Mouse (Mus musculus) Patski (cell line): Measurements from ENCODE around the gene Bag6. TPM values are rescaled to one million over a fixed set of nuclear protein-coding genes. Genes with fewer than 3 reads are reported as not detected.
"Not testable (repeated sequence)": the region's sequence is repeated elsewhere in the genome, so short reads cannot be mapped to it uniquely, and the experiment has no call there.

Source experiments
- ATAC-seq: fragments of 100-300 bp; one replicate; pipeline ENCODE4 v1.8.0; 2021
- CTCF ChIA-PET: fragments of 350-600 bp; sonication (Branson Sonifier 250); formaldehyde crosslinking; loops from one replicate; lab custom pipeline; 2022; ENCODE audit warnings: inconsistent platforms; lab: Charles Lee
- POLR2A ChIA-PET: fragments of 350-600 bp; sonication (Branson Sonifier 250); formaldehyde crosslinking; loops from one replicate; lab custom pipeline; 2022; ENCODE audit warnings: antibody characterized with exemption, inconsistent platforms; lab: Charles Lee
- DNase-seq: peaks from one replicate; pipeline ENCODE4 v3.0.0-alpha.2; 2011; ENCODE audit warnings: low read depth, low spot score
- H3K27me3 ChIP-seq: fragments of 371-371 bp; one replicate; pipeline ENCODE4 v1.5.1; 2021
- CTCF ChIP-seq: fragments of 100-300 bp; IDR thresholded peaks from one replicate; pipeline ENCODE4 v1.5.1; 2021
- in situ Hi-C: fragments of 300-500 bp; cut with MboI; formaldehyde crosslinking; loops from 3 replicates; pipeline ENCODE4 v1.11.1; 2018; ENCODE audit warnings: low pct_unique_long_range_greater_than_20kb, mixed read lengths
- polyA plus RNA-seq: library from polyadenylated mRNA; unstranded; gene quantifications from one replicate; pipeline ENCODE4 v1.2.3, GENCODE M21; 2021

Bag6 gene
- polyA plus RNA-seq, 1 experiment from 2014 or later = 283 TPM

DNA sequence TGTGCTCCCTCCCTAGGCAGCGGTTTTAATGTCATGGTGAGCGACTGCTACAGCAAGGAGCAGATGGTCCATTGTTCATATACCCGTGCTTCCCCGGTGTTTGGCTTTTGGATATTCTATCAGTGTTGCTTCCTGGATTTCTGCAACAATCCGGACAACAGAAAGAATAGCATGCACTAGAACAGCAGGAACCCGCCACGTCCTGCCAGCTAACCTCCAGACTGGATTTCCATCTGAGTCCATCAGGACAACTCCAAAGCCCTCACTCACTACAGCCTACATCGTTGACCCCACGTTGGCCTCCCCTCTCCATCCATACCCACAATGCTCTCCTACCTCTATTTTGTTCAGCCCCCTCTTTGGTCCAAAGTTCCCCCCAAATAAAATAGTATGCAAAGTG is 23.2 kb upstream of the Bag6 start:
- ATAC-seq (no peak), DNase-seq (no peak)
- POLR2A ChIA-PET = interaction anchor here (1.4 kb wide), 1 partner anchor 9 kb away, joined by 3 read pairs; the partner anchor contains the start of gene Gpank1
- CTCF ChIA-PET = no interaction called here
- no peaks in the 10 kb centered on the region for H3K27me3 ChIP-seq
- in situ Hi-C loops = loop anchor here (5.0 kb wide), 1 partner anchor 89 kb away; no protein-coding TSS in a partner anchor
- TF ChIP-seq CTCF = no peak

DNA sequence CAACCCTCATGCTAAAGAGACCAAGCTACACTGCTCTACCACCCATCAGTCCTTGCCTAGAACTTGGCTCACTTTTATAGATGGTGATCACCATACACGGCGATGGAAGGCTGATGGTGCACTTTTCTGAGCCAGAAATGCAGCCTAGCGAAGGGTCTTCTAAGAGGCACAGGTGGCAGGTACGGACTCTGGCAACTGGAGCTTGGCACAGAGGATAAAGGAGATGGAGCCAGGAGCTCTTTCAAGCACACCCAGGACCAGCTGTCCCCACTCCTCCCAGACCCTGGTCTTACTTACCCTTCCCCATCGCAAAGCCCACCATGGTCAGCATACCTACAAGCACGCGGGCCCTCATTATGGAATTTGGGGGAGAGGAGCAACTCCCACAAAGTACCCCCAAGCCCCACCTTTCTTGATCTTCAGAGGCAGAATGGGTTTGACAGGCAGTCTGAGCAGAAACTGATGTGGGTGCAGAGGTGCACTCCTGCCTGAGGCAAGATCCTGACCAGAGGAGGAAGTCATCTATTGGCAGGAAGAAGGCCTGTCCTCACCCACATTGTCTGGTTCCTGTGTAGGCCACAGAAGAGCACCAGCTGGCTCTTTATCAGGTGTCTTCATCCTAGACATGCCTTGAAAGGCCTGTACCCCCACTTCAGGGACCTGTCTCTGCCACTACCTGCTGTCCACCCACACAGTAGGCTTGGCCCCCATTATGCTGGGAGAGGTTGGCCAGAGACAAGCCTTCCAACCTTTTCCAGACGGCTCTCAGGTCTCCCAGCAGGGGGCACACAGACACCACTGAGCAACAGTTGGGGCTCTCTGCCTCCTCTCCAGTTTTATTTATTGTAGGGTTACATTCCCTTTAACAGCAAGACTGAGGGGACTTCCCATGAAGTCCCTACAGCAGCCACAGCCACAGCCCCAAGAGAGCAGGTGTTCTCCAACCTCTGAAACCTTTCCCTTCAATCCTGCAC is 19.6 kb upstream of the Bag6 start, which contains the start of gene Ly6g5b:
Ly6g5b (minus strand) TSS at position 383 of the 974 bp plus-strand sequence.
- no peak for TF ChIP-seq CTCF
- no peak for DNase-seq
- in situ Hi-C loops = no loop called here
- CTCF ChIA-PET = interaction anchor here (2.1 kb wide), 1 partner anchor 11 kb away, joined by 4 read pairs; the partner anchor contains the start of gene D17H6S53E
- no peaks in the 10 kb centered on the region for H3K27me3 ChIP-seq
- ATAC-seq = no peak
- POLR2A ChIA-PET = no interaction called here

DNA sequence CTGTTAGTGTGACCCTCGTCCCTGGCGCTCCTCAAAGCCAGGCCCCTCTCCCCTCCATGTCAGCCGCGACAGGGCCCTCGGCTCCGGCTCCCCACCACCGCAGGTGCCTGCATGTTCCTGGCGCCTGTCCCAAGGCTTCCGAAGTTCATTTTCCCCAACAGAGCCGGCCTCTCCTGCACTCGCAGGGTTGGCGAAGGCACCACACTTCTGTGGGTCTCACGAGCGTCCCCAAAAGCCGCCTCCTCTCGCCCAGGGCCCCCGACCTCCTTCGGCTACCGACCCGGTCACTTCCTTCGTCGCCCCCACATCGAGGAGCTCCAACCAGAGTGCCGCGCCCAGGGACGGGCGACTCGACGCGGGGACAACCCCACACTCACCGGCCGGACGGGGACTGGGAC is 14.2 kb upstream of the Bag6 start:
- in situ Hi-C loops = no loop called here
- peak; percentile 5 for ATAC-seq
- POLR2A ChIA-PET = interaction anchor here (0.9 to 1.6 kb wide), 3 partner anchors 10 to 102 kb away, joined by 3 read pairs; no protein-coding TSS in a partner anchor

DNA sequence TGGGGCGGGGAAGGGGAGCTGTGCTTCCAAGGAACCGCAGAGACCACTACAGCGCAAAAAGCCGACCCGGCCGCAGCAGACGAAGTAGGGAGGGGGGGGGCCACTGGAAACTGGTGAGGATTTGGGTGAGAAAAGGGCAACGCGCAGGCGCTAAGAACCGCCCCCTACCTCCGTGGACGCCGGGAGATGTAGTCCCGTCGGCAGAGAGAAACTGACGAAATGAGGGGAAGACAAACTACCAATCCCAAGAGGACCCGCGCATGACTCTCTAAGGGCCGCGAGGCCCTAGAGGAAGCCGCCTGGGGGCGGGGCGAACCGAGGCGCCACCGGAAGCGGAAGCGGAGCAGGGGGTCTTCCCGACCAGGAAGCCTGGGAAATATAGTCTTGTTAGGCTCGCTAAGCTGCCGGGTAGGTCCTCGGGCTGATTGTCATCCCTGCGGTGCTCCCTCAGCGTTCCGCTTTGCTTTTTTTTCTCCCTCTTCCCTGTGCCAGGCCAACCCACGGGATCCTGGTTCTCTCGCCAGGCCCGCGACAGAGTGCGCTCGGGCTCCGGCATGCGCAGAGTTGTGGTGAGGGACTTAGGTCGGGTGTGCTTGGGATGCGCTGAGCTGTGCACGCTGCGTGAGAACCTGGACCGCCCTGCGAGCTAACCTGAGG is 13.7 kb upstream of the Bag6 start, which contains the start of gene Gpank1:
Gpank1 (plus strand) TSS at position 313 of the 657 bp plus-strand sequence.
- peak; percentile 87 for DNase-seq
- no peaks in the 10 kb centered on the region for H3K27me3 ChIP-seq
- peak; percentile 89 for ATAC-seq
- in situ Hi-C loops = no loop called here
- ChIA-PET POLR2A (interaction anchor here (0.7 to 1.6 kb wide), 4 partner anchors 10 to 120 kb away, joined by 3 read pairs; no protein-coding TSS in a partner anchor), CTCF (interaction anchor here (0.8 to 1.8 kb wide), 3 partner anchors 26 to 99 kb away, joined by 3 to 5 read pairs (median 3); no protein-coding TSS in a partner anchor)
- no peak for TF ChIP-seq CTCF

More for the DNA sequence above, 14.2 kb upstream of the Bag6 start:
- CTCF ChIA-PET = interaction anchor here (0.8 to 1.8 kb wide), 2 partner anchors 47 to 99 kb away, joined by 3 to 5 read pairs; no protein-coding TSS in a partner anchor
- no peaks in the 10 kb centered on the region for H3K27me3 ChIP-seq
- no peak for TF ChIP-seq CTCF
- DNase-seq = no peak

DNA sequence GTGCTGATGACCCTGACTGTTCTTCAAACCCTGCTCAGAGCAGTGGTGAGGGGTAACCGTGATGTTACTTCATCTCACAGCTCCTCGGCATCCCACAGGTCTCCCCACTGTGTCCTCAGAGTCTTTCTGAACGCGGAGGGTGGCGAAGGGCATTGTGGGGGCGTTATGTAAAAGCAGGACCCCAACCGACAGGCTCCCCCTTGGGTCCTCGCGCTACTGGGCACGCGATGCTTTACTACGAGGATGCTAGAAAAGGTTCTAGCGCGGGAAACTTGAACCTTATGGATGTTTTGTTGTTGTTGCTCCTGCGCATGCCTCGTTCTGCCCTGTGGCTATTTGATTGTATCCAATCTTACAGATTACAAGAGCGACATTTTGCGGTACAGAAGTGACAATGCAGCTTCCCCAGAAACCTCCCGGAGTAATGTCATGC is 13.1 kb upstream of the Bag6 start, which contains the start of gene Csnk2b:
Csnk2b (minus strand) TSS at position 183 of the 433 bp plus-strand sequence.
- DNase-seq (peak; percentile 38), ATAC-seq (peak; percentile 9)
- ChIA-PET POLR2A (interaction anchor here (0.6 to 1.2 kb wide), 3 partner anchors 14 to 120 kb away, joined by 3 to 5 read pairs (median 3); no protein-coding TSS in a partner anchor), CTCF (interaction anchor here (0.8 to 1.8 kb wide), 3 partner anchors 27 to 100 kb away, joined by 3 to 5 read pairs (median 3); no protein-coding TSS in a partner anchor)
- TF ChIP-seq CTCF = no peak
- in situ Hi-C loops = no loop called here
- no peaks in the 10 kb centered on the region for H3K27me3 ChIP-seq

DNA sequence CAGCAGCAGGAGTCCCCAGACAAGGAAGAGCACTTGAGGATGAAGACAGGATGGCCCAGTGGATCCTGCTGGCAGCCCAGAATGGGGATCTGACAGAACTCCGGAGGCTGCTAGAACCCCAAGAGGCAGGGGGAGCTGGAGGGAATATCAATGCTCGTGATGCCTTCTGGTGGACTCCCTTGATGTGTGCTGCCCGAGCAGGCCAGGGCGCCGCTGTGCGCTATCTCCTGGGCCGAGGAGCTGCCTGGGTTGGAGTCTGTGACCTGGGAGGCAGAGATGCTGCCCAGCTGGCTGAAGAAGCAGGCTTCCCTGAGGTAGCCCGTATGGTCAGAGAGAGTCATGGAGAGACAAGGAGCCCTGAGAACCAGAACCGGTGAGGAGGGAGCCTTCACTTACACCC is 11.7 kb upstream of the Bag6 start:
- CTCF ChIA-PET, POLR2A ChIA-PET, in situ Hi-C loops, DNase-seq, H3K27me3 ChIP-seq, ATAC-seq: not testable (repeated sequence)

DNA sequence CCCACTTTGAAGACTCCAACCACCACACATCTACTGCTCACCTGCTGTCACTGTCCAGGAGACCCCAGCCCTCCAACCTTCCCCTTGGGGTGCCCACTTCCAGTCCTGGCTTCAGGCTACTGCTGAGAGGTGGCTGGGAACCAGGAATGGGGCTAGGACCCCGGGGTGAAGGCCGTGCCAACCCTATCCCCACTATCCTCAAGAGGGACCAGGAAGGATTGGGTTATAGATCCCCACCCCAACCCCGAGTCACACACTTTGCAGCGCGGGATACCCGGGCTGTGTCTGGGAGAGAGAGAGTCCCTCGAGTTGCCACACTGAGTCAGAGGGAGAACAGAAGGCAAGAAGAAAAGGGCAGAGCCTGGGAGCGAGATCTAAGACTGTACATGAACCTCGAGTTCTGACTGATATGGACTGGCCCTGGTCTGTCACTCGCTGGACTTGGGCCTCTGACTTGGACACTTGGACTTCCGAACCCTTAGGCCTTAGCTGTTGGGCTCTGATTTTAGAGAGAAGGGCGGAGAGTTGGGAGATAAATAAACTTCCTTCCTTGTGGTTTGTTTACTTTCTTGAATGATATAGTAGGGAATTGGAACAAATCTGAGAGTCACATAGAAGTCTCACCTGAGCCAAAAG is 10.6 kb upstream of the Bag6 start:
- POLR2A ChIA-PET = interaction anchor here (0.6 kb wide), 1 partner anchor 226 kb away, joined by 12 read pairs; the partner anchor contains the start of genes C2 and Ehmt2
- in situ Hi-C loops, ATAC-seq, DNase-seq, H3K27me3 ChIP-seq: not testable (repeated sequence)
- CTCF ChIA-PET = interaction anchor here (0.9 to 2.1 kb wide), 2 partner anchors 14 to 18 kb away, joined by 3 to 11 read pairs; no protein-coding TSS in a partner anchor

DNA sequence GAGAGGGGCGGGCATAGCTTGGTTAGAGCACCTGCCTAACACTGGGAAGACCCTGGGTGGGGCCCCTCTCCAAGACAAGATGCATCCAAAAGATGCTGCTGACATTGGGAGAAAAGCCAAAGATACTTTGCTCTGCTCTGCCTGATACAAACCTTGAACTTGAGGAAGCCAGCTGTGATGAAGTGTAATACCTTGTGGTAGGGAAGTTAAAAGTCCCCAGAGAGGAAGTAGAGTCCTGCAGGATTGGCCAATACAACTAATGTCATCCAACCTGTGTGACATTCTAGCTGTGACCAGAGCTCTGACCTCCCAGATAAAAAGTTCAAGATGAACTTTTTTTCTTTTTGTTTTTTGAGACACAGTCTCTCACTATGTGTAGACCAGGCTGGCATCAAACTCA is 9.9 kb upstream of the Bag6 start:
- CTCF ChIA-PET = interaction anchor here (0.9 to 2.1 kb wide), 2 partner anchors 13 to 18 kb away, joined by 3 to 11 read pairs; no protein-coding TSS in a partner anchor
- in situ Hi-C loops = loop anchor here (25.0 kb wide), 1 partner anchor 488 kb away; the partner anchor contains the start of genes Atf6b, Fkbpl, Ppt2 and Prrt1
- no peak for DNase-seq
- no peak for ATAC-seq
- TF ChIP-seq CTCF = no peak
- POLR2A ChIA-PET = interaction anchor here (0.6 kb wide), 1 partner anchor 227 kb away, joined by 12 read pairs; the partner anchor contains the start of genes C2 and Ehmt2
- H3K27me3 ChIP-seq = no peaks in the 10 kb centered on the region

DNA sequence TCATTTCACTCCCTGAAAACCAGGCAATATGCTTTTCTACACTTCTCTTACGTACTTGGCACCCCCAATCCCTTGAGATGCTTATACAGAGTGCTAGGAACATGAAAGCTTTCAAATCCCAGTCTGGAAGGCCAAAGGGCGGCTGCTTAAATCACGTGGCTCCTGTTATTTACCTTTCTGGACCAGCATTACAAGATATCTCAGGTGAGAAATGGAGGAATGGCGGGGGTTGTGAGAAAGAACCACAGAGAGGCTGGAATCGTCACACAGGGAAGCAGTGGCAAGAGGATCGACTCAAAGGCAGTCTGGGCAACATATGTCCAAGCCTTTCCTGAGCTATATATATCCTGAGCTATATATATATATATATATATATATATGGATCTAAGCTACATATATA is 9.4 kb upstream of the Bag6 start:
- no peak for ATAC-seq
- POLR2A ChIA-PET = interaction anchor here (0.6 to 1.5 kb wide), 3 partner anchors 31 to 116 kb away, joined by 3 to 4 read pairs (median 3); partner anchors contain the start of gene Ddx39b

More for the DNA sequence above, 9.4 kb upstream of the Bag6 start:
- TF ChIP-seq CTCF = no peak
- H3K27me3 ChIP-seq = no peaks in the 10 kb centered on the region
- no peak for DNase-seq
- CTCF ChIA-PET = interaction anchor here (0.9 to 2.1 kb wide), 4 partner anchors 10 to 37 kb away, joined by 3 to 11 read pairs (median 5); partner anchors contain the start of gene Ly6g5b
- in situ Hi-C loops = loop anchor here (25.0 kb wide), 1 partner anchor 488 kb away; the partner anchor contains the start of genes Atf6b, Fkbpl, Ppt2 and Prrt1
